Comparison of ENCODE assay signal across 12 mouse cellular contexts in the genomic region with DNA sequence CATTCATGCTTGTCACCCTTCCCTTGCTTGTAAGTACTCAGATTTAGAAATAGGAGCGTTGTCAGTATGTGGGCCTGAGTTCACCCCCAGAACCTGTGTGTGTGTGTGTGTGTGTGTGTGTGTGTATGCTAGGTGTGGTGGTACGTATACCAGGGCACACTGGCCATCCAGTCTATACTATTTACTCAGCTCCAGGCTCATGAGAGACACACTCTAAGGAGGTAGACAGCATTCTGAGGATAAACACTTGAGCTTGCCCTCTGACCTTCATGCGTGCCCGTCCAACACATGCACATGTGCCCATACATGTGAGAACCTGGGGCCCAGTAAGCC.
DNase-seq lines count a peak whose midpoint lies in the region; ATAC-seq and TF ChIP-seq lines count a peak whose summit lies in the region.
"Had no signal": no experiment of that assay in that cellular context is flagged by ENCODE, and none has a peak within 500 bp of the region (broad histone marks: within the 10 kb centered on the region; RNA-seq: fewer than 3 reads in every experiment).

No protein-coding gene starts in this region.

- WGBS in liver, embryonic 11.5 days, result 77% methylated on average over 4 of the region's 4 CpGs
- 82% methylated on average over 4 of the region's 4 CpGs for WGBS in forebrain, embryonic 15.5 days
- 80% methylated on average over 4 of the region's 4 CpGs for WGBS in intestine, embryonic 15.5 days
- 88% methylated on average over 4 of the region's 4 CpGs for whole genome bisulfite sequencing in midbrain, postnatal 0 days

- ATAC-seq in liver, embryonic 11.5 days (replicated peaks; ENCODE audit: low FRiP score), result peak; percentile 26; the same call in 1 of the 2 replicates
- peak; percentile 53 for ATAC-seq in forebrain, embryonic 15.5 days (replicated peaks)
- ATAC-seq in intestine, embryonic 15.5 days, result peak; percentile 21
- ATAC-seq in midbrain, postnatal 0 days (ENCODE audit: low FRiP score), result peak; percentile 25; the same call in 1 of the 2 replicates

- H3K4me1 ChIP-seq in liver, embryonic 11.5 days (replicated peaks; ENCODE audit: control insufficient read depth, insufficient read depth, low read length), result no peaks in the 10 kb centered on the region
- H3K4me1 ChIP-seq in forebrain, embryonic 15.5 days, result no peaks in the 10 kb centered on the region
- 0 out of 2 replicates have a peak, but pooled peaks cover 7% of the 10 kb centered on the region for H3K4me1 ChIP-seq in intestine, embryonic 15.5 days (replicated peaks)
- no peaks in the 10 kb centered on the region for H3K4me1 ChIP-seq in midbrain, postnatal 0 days (ENCODE audit: insufficient read depth, low read length)
- H3K4me1 ChIP-seq: liver, embryonic 15.5 days had no signal

- H3K9me3 ChIP-seq in liver, embryonic 11.5 days (ENCODE audit: control insufficient read depth, low read length), result no peaks in the 10 kb centered on the region
- no peaks in the 10 kb centered on the region for H3K9me3 ChIP-seq in forebrain, embryonic 15.5 days
- H3K9me3 ChIP-seq in intestine, embryonic 15.5 days, result no peaks in the 10 kb centered on the region
- no peaks in the 10 kb centered on the region for H3K9me3 ChIP-seq in midbrain, postnatal 0 days (ENCODE audit: low read length)
- H3K9me3 ChIP-seq: liver, embryonic 15.5 days had no signal

- H3K4me2 ChIP-seq in liver, embryonic 11.5 days, result no peak overlapping the region
- no peak overlapping the region for H3K4me2 ChIP-seq in forebrain, embryonic 15.5 days (replicated peaks)
- H3K4me2 ChIP-seq in intestine, embryonic 15.5 days (replicated peaks), result no peak overlapping the region
- H3K4me2 ChIP-seq in midbrain, postnatal 0 days (ENCODE audit: low read depth, low read length, poor library complexity, severe bottlenecking), result no peak overlapping the region
- H3K4me2 ChIP-seq: liver, embryonic 15.5 days had no signal

- no peak for DNase-seq in liver, embryonic 11.5 days (ENCODE audit: low spot score)
- no peak for DNase-seq in liver
- DNase-seq in midbrain, postnatal 0 days (ENCODE audit: low spot score), result no peak
- no peak for DNase-seq in adrenal gland, postnatal 10 days
- no peak for DNase-seq in layer of hippocampus, adult 11-12 months (ENCODE audit: low spot score)
- DNase-seq in cerebellum, postnatal 4 days (ENCODE audit: low spot score in 2 of 2), result no peak

- H3K9ac ChIP-seq in liver, embryonic 11.5 days (ENCODE audit: low read depth, low read length), result no peak overlapping the region
- no peak overlapping the region for H3K9ac ChIP-seq in forebrain, embryonic 15.5 days (replicated peaks)
- H3K9ac ChIP-seq in intestine, embryonic 15.5 days, result no peak overlapping the region
- H3K9ac ChIP-seq in midbrain, postnatal 0 days (replicated peaks; ENCODE audit: low read length, poor library complexity, severe bottlenecking), result no peak overlapping the region
- H3K9ac ChIP-seq: liver, embryonic 15.5 days had no signal

- H3K27me3 ChIP-seq in liver, embryonic 11.5 days (replicated peaks; ENCODE audit: control insufficient read depth, insufficient read depth, low read length), result no peaks in the 10 kb centered on the region
- no peaks in the 10 kb centered on the region for H3K27me3 ChIP-seq in forebrain, embryonic 15.5 days
- no peaks in the 10 kb centered on the region for H3K27me3 ChIP-seq in intestine, embryonic 15.5 days (replicated peaks)
- no peaks in the 10 kb centered on the region for H3K27me3 ChIP-seq in midbrain, postnatal 0 days (ENCODE audit: insufficient read depth, low read length)
- H3K27me3 ChIP-seq: liver, embryonic 15.5 days had no signal

- no peaks in the 10 kb centered on the region for H3K36me3 ChIP-seq in liver, embryonic 11.5 days (ENCODE audit: control insufficient read depth, insufficient read depth, low read length)
- H3K36me3 ChIP-seq in forebrain, embryonic 15.5 days, result no peaks in the 10 kb centered on the region
- H3K36me3 ChIP-seq in intestine, embryonic 15.5 days, result no peaks in the 10 kb centered on the region
- H3K36me3 ChIP-seq in midbrain, postnatal 0 days (ENCODE audit: insufficient read depth, low read length), result no peaks in the 10 kb centered on the region
- H3K36me3 ChIP-seq: liver, embryonic 15.5 days had no signal

- H3K4me3 ChIP-seq in liver, embryonic 11.5 days (ENCODE audit: low read depth, low read length), result no peak overlapping the region
- H3K4me3 ChIP-seq in forebrain, embryonic 15.5 days, result no peak overlapping the region
- H3K4me3 ChIP-seq in intestine, embryonic 15.5 days (replicated peaks), result no peak overlapping the region
- no peak overlapping the region for H3K4me3 ChIP-seq in midbrain, postnatal 0 days (ENCODE audit: low read depth, low read length)
- H3K4me3 ChIP-seq: erythroblast, embryonic 14.5 days; liver, embryonic 15.5 days; myocyte had no signal

- no peak overlapping the region for H3K27ac ChIP-seq in liver, embryonic 11.5 days (ENCODE audit: low read depth, low read length)
- H3K27ac ChIP-seq in forebrain, embryonic 15.5 days (replicated peaks), result no peak overlapping the region
- H3K27ac ChIP-seq in intestine, embryonic 15.5 days, result no peak overlapping the region
- no peak overlapping the region for H3K27ac ChIP-seq in midbrain, postnatal 0 days (ENCODE audit: low read depth, low read length)
- H3K27ac ChIP-seq: liver, embryonic 15.5 days; macrophage had no signal

- no peak for TF ChIP-seq CTCF in midbrain, postnatal 0 days (IDR thresholded peaks at IDR 0.05)
